Mouse (Mus musculus) CD4-positive naive resting alpha-beta T cell, adult 76 days (primary cell): ENCODE data around the gene Eda. TPM values are rescaled to one million over a fixed set of nuclear protein-coding genes. Genes with fewer than 3 reads are reported as not detected.

Experiments used
- total RNA-seq: library from RNA; stranded (reverse); gene quantifications from one replicate; pipeline ENCODE4 v1.2.4, GENCODE M21; 2023

Gene Eda
- not detected for total RNA-seq

DNA sequence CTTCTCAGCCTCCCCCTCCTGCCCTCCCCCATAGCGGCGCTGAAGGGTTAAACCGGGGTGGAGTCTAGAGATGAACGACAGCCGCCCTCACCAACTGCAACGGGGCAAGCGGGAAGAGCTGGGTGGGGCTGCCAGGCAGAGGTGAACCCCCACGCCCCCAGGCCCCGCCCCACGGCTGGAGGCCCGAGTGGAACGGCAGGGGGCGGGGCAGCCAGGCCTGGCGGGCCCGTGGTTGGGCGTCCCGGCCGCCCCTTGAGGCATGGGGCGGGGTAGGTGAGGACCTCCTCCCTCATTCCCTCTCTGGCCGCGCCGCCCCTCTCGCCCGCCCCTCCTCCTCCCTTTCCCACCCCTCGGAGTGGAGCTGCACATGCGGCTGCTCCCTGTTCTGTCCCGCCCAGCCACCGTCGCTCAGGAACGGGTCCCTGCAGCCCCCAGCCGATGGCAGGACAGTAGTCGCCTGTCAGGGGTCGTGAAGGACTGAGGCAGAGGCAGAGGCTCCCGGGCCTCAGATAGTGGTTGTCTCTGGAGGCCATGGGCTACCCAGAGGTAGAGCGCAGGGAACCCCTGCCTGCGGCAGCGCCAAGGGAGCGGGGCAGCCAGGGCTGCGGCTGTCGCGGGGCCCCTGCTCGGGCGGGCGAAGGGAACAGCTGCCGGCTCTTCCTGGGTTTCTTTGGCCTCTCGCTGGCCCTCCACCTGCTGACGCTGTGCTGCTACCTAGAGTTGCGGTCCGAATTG, at the start of gene Eda:
TSS of gene Eda (plus strand) at position 357 of the 735 bp plus-strand sequence.

DNA sequence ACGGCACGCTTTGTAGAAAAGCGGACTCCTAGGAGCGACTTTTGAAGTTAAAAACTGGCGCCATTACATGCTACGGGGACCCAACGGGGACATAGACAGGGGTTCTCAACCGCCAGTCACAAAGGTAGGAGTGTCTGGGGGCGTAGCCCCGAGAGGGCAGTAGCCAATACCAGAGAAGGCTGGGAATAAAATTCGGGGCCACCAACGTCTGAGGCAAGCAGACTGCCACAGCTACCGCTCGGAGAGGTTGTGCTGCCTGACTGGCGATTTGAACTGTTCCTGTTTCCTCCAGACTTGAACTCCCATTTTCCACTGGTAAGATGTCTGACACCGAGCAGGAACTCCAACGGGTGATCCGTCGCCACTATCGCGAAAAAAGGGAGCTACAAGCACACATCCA, 453.3 kb downstream of the Eda start, which contains the start of gene Otud6a:
TSS of gene Otud6a (plus strand) at position 321 of the 400 bp plus-strand sequence.

DNA sequence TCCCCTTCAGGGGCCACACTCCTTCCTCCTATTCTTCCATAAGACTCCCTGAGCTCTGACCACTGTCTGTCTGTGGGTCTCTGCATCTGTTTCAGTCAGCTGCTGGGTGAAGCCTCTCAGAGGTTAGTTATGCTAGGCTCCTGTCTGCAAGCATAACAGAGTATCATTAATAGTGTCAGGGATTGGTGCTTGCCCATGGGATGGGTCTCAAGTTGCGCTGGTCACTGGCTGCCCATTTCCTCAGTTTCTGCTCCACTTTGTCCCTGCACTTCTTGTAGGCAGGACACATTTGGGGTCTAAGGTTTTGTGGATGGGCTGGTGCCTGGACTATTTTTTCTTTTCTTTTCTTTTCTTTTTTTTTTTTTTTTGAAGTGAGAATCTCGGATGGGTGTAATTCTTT, 467.2 kb downstream of the Eda start, which contains the start of gene Awat2:
TSS of gene Awat2 (minus strand) at position 101 of the 400 bp plus-strand sequence.

Other genes with a start within 250 kb of the Eda start
- not detected for gene Tmem28, start 154.6 kb upstream of the Eda start, total RNA-seq